Mouse (Mus musculus): ENCODE data around the gene Slc17a7.

DNA sequence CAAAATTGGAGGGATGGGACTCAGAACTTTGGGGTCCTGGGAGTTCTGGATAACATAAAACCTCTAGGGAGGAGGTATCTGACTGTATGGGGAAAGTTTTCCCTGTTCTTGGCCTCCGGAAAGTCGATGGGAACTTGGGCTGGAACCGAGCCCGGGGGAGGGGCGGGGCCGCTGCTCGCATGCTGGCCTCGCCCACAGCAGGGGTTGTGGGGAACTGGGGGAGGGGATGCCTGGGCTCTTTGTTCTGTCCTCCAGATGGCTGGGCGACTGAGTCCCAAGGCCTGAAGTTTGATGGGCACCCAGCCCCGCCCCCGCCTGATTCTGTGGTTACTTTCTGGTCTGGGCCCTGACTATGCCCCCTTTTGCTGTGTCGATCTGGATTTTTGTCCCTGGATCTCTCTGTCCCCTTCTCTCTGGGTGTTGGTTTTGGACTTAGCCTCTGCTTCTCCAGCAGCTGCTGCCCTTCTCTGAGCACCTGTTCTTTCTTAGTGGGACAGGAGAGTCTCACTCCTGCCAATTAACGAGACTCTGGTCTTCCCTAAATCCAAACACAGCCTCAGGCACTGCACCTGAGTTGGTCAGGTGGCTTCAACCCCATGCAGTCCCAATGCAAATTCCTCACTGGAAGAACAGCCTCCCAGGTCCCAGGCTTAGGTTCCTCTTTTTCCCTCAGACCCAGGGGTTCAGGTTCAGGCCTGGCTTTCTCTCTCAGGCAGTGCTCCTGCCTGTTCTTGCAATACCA lies 52.9 kb downstream of the Slc17a7 start:
- TF ChIP-seq POLR2A (IDR thresholded peaks at IDR 0.05; ENCODE audit: borderline replicate concordance, low read depth, low read length), result no peak
- TF ChIP-seq CTCF (IDR thresholded peaks at IDR 0.05; ENCODE audit: low read depth, low read length), result no peak

Data from bone marrow macrophage, adult 2 months (primary cell).